ENCODE assay signal across 21 mouse cellular contexts in genomic region chr6:113499346-113499745, GRCm38 (mm10). TPM values are rescaled to one million over a fixed set of nuclear protein-coding genes. Genes with fewer than 3 reads are reported as not detected.
DNase-seq lines count a peak whose midpoint lies in the region; ATAC-seq and TF ChIP-seq lines count a peak whose summit lies in the region.
"Had no signal": no experiment of that assay in that cellular context is flagged by ENCODE, and none has a peak within 500 bp of the region (broad histone marks: within the 10 kb centered on the region; RNA-seq: fewer than 3 reads in every experiment).

No protein-coding gene starts in this region.

- H3K4me3 ChIP-seq in embryonic facial prominence, embryonic 13.5 days: no peak overlapping the region
- no peak overlapping the region for H3K4me3 ChIP-seq in embryonic facial prominence, embryonic 10.5 days
- no peak overlapping the region for H3K4me3 ChIP-seq in spleen, adult 2 months (ENCODE audit: extremely low read depth, insufficient read depth, insufficient read length)
- peak overlapping the region; percentile 52 to 68 for H3K4me3 ChIP-seq in MEL (ENCODE audit: control insufficient read depth in 1 of 2, insufficient read depth in 1 of 2, low read depth in 2 of 2, low read length in 2 of 2)
- H3K4me3 ChIP-seq in hindbrain, postnatal 0 days (ENCODE audit: low read length): no peak overlapping the region
- H3K4me3 ChIP-seq: forebrain, embryonic 13.5 days; forebrain, embryonic 15.5 days had no signal

- H3K27ac ChIP-seq in embryonic facial prominence, embryonic 13.5 days: no peak overlapping the region
- H3K27ac ChIP-seq in embryonic facial prominence, embryonic 10.5 days (replicated peaks): no peak overlapping the region
- H3K27ac ChIP-seq in spleen, adult 2 months (ENCODE audit: insufficient read depth, low read length): peak overlapping the region; percentile 15; the same call in 1 of the 2 replicates
- peak overlapping the region; percentile 73 for H3K27ac ChIP-seq in MEL (ENCODE audit: control insufficient read depth, low read depth, low read length)
- no peak overlapping the region for H3K27ac ChIP-seq in hindbrain, postnatal 0 days
- H3K27ac ChIP-seq: forebrain, embryonic 13.5 days; forebrain, embryonic 15.5 days had no signal

- DNase-seq in embryonic facial prominence, embryonic 10.5 days (ENCODE audit: low spot score): no peak
- DNase-seq in spleen, adult 2 months (ENCODE audit: low read depth in 1 of 2, low spot score in 2 of 2): no peak
- no peak for DNase-seq in spleen, adult 12 weeks (ENCODE audit: low spot score)
- DNase-seq in MEL (ENCODE audit: low read depth, low spot score): peak; percentile 77
- no peak for DNase-seq in hindbrain, postnatal 0 days (ENCODE audit: low spot score)
- DNase-seq in ovary, adult 18-20 months (ENCODE audit: low spot score): no peak
- DNase-seq: adrenal gland, adult 8-10 months; adrenal gland, postnatal 14 days; adrenal gland, postnatal 36 days; cerebellum, adult 11-12 months; cerebellum, adult 2 months; cerebellum, postnatal 10 days; forebrain, postnatal 0 days had no signal

- no peak for ATAC-seq in embryonic facial prominence, embryonic 13.5 days (ENCODE audit: insufficient number of reproducible peaks, insufficient read depth, low FRiP score, low TSS enrichment, low read depth)
- ATAC-seq in hindbrain, postnatal 0 days: no peak
- ATAC-seq: activated CD4-positive, CD25-positive, alpha-beta regulatory T cell, adult 4 months; CD4-positive, CD25-positive, alpha-beta regulatory T cell, adult 4 months; forebrain, embryonic 13.5 days; forebrain, embryonic 15.5 days; forebrain, postnatal 0 days; Patski had no signal

- peaks cover 49% of the 10 kb centered on the region for H3K27me3 ChIP-seq in embryonic facial prominence, embryonic 13.5 days
- peaks cover 75% of the 10 kb centered on the region for H3K27me3 ChIP-seq in embryonic facial prominence, embryonic 10.5 days (replicated peaks; ENCODE audit: low read depth, poor library complexity, severe bottlenecking)
- H3K27me3 ChIP-seq in spleen, adult 2 months (ENCODE audit: control insufficient read depth, insufficient read depth, low read length): no peaks in the 10 kb centered on the region
- H3K27me3 ChIP-seq in MEL (ENCODE audit: control insufficient read depth in 1 of 2, insufficient read depth in 2 of 2, low read length in 2 of 2): no peaks in the 10 kb centered on the region
- no peaks in the 10 kb centered on the region for H3K27me3 ChIP-seq in hindbrain, postnatal 0 days (ENCODE audit: insufficient read depth, low read length)
- H3K27me3 ChIP-seq: CH12.LX; forebrain, embryonic 15.5 days; Patski had no signal

- peaks cover 23% of the 10 kb centered on the region for H3K4me1 ChIP-seq in embryonic facial prominence, embryonic 13.5 days
- H3K4me1 ChIP-seq in embryonic facial prominence, embryonic 10.5 days: peaks cover 27% of the 10 kb centered on the region
- H3K4me1 ChIP-seq in spleen, adult 2 months (ENCODE audit: control insufficient read depth, insufficient read depth, insufficient read length): peaks cover 8% of the 10 kb centered on the region
- peaks cover 2 to 3% of the 10 kb centered on the region in 2 experiments; a peak in 3 of 4 replicates for H3K4me1 ChIP-seq in MEL (ENCODE audit: control insufficient read depth in 1 of 2, insufficient read depth in 2 of 2, low read length in 2 of 2)
- H3K4me1 ChIP-seq in hindbrain, postnatal 0 days (ENCODE audit: insufficient read depth, low read length): 0 out of 2 replicates have a peak, but pooled peaks cover 3% of the 10 kb centered on the region

- WGBS in embryonic facial prominence, embryonic 13.5 days: 70% methylated on average over 6 of the region's 6 CpGs
- 82% methylated on average over 6 of the region's 6 CpGs for WGBS in embryonic facial prominence, embryonic 10.5 days
- 25% methylated on average over 6 of the region's 6 CpGs for WGBS in spleen, adult 2 months
- 83% methylated on average over 6 of the region's 6 CpGs for WGBS in hindbrain, postnatal 0 days

- no peaks in the 10 kb centered on the region for H3K79me2 ChIP-seq in MEL (ENCODE audit: control insufficient read depth, insufficient read depth, low read length, poor library complexity)

- no peaks in the 10 kb centered on the region for H3K9me3 ChIP-seq in embryonic facial prominence, embryonic 13.5 days
- no peaks in the 10 kb centered on the region for H3K9me3 ChIP-seq in embryonic facial prominence, embryonic 10.5 days
- H3K9me3 ChIP-seq in MEL (replicated peaks; ENCODE audit: insufficient read depth, low read length): no peaks in the 10 kb centered on the region
- H3K9me3 ChIP-seq in hindbrain, postnatal 0 days (ENCODE audit: low read length): no peaks in the 10 kb centered on the region
- H3K9me3 ChIP-seq: forebrain, embryonic 13.5 days; forebrain, embryonic 15.5 days had no signal

- TF ChIP-seq POLR2A in spleen, adult 2 months (IDR thresholded peaks at IDR 0.05; ENCODE audit: low read depth, low read length): no peak
- TF ChIP-seq POLR2A in MEL (IDR thresholded peaks at IDR 0.05; ENCODE audit: control insufficient read depth in 1 of 2, insufficient read depth in 1 of 2, low read depth in 1 of 2, low read length in 2 of 2, poor library complexity in 1 of 2): no peak; a peak in 1 of 4 replicates

- no peak for TF ChIP-seq CTCF in spleen, adult 2 months (IDR thresholded peaks at IDR 0.05; ENCODE audit: extremely low read depth, insufficient read depth, insufficient read length, insufficient replicate concordance)
- no peak for TF ChIP-seq CTCF in MEL (IDR thresholded peaks at IDR 0.05 in 2 of 3, conservative IDR thresholded peaks at IDR 0.05 in 1 of 3; ENCODE audit: control insufficient read depth in 1 of 3, insufficient read depth in 1 of 3, low read depth in 2 of 3, low read length in 3 of 3, poor library complexity in 1 of 3, severe bottlenecking in 1 of 3)
- TF ChIP-seq CTCF in hindbrain, postnatal 0 days (IDR thresholded peaks at IDR 0.05; ENCODE audit: low read depth): no peak

- TF ChIP-seq RAD21 in MEL (IDR thresholded peaks at IDR 0.05; ENCODE audit: low read depth, low read length): no peak

- H3K4me2 ChIP-seq in embryonic facial prominence, embryonic 13.5 days: no peak overlapping the region
- H3K4me2 ChIP-seq in hindbrain, postnatal 0 days (ENCODE audit: low read depth, low read length): no peak overlapping the region
- H3K4me2 ChIP-seq: forebrain, embryonic 13.5 days; forebrain, embryonic 15.5 days had no signal

- H3K36me3 ChIP-seq in embryonic facial prominence, embryonic 13.5 days: no peaks in the 10 kb centered on the region
- no peaks in the 10 kb centered on the region for H3K36me3 ChIP-seq in embryonic facial prominence, embryonic 10.5 days (replicated peaks)
- H3K36me3 ChIP-seq in spleen, adult 2 months (ENCODE audit: control insufficient read depth, insufficient read depth, low read length): no peaks in the 10 kb centered on the region
- H3K36me3 ChIP-seq in MEL (ENCODE audit: control insufficient read depth in 1 of 2, insufficient read depth in 2 of 2, low read length in 2 of 2): peaks cover 0 to 6% of the 10 kb centered on the region in 2 experiments; a peak in 2 of 4 replicates
- H3K36me3 ChIP-seq in hindbrain, postnatal 0 days (ENCODE audit: insufficient read depth, low read length): no peaks in the 10 kb centered on the region
- H3K36me3 ChIP-seq: forebrain, embryonic 15.5 days had no signal

- H3K9ac ChIP-seq in embryonic facial prominence, embryonic 13.5 days: 0 out of 2 replicates have a peak overlapping the region, but pooled peaks have one; percentile 32
- peak overlapping the region; percentile 58 for H3K9ac ChIP-seq in MEL (ENCODE audit: control insufficient read depth, low read depth, low read length, poor library complexity, severe bottlenecking)
- no peak overlapping the region for H3K9ac ChIP-seq in hindbrain, postnatal 0 days (replicated peaks; ENCODE audit: low read length)
- H3K9ac ChIP-seq: forebrain, embryonic 13.5 days; forebrain, embryonic 15.5 days; forebrain, postnatal 0 days had no signal

- TF ChIP-seq EP300 in MEL (IDR thresholded peaks at IDR 0.05; ENCODE audit: low read depth in 1 of 2, low read length in 2 of 2): no peak

RNA-seq across cellular contexts. Expression of gene Prrt3, which starts 2.4 kb away (rescaled TPM):
- polyA plus RNA-seq in embryonic facial prominence, embryonic 13.5 days (2015; fragmentation: Nextera tagmentation; extraction: Ambion mirVana): 2.3 and 2.6 TPM in 2 replicates
- polyA plus RNA-seq in embryonic facial prominence, embryonic 10.5 days (2016; fragmentation: Nextera tagmentation; extraction: Ambion mirVana): 2.1 and 2.2 TPM in 2 replicates
- polyA plus RNA-seq in spleen, adult 2 months (2012; rRNA removed): 0.04 TPM in 2 replicates
- 0.08 TPM in 1 of 2 replicates, not detected in the other for total RNA-seq in MEL (2012; rRNA removed)
- under 1 TPM in 1 of 2 experiments, not detected in 1; 0.10 TPM for polyA plus RNA-seq in MEL (2012; ENCODE audit: insufficient read depth in 1 of 2, insufficient read length in 2 of 2, low read depth in 1 of 2, low replicate concordance in 2 of 2, missing spikeins in 1 of 2)
- 40.4 and 41.7 TPM in 2 replicates for total RNA-seq in hindbrain, postnatal 0 days (2014; rRNA removed)
- 15.7 and 15.8 TPM in 2 replicates for polyA plus RNA-seq in hindbrain, postnatal 0 days (2015; fragmentation: Nextera tagmentation; extraction: Ambion mirVana)
- total RNA-seq: CH12.LX had no signal
- polyA plus RNA-seq: CD4-positive, CD25-positive, alpha-beta regulatory T cell, adult 4 months; G1E had no signal

RNA-seq across cellular contexts. Expression of gene Creld1, which starts 16.2 kb away (rescaled TPM):
- 13.9 and 14.6 TPM in 2 replicates for polyA plus RNA-seq in embryonic facial prominence, embryonic 13.5 days (2015; fragmentation: Nextera tagmentation; extraction: Ambion mirVana)
- polyA plus RNA-seq in embryonic facial prominence, embryonic 10.5 days (2016; fragmentation: Nextera tagmentation; extraction: Ambion mirVana): 23.5 and 27.2 TPM in 2 replicates
- polyA plus RNA-seq in spleen, adult 2 months (2012; rRNA removed): 7.8 and 8.4 TPM in 2 replicates
- 4.1 and 5.9 TPM in 2 replicates for total RNA-seq in MEL (2012; rRNA removed)
- 10 to 100 TPM in 1 of 2 experiments, not detected in 1; 26.7 TPM for polyA plus RNA-seq in MEL (2012; ENCODE audit: insufficient read depth in 1 of 2, insufficient read length in 2 of 2, low read depth in 1 of 2, low replicate concordance in 2 of 2, missing spikeins in 1 of 2)
- 41.6 and 51.1 TPM in 2 replicates for total RNA-seq in hindbrain, postnatal 0 days (2014; rRNA removed)
- polyA plus RNA-seq in hindbrain, postnatal 0 days (2015; fragmentation: Nextera tagmentation; extraction: Ambion mirVana): 60.2 and 65.0 TPM in 2 replicates

RNA-seq across cellular contexts. Expression of gene Il17rc, which starts 28.1 kb away (rescaled TPM):
- polyA plus RNA-seq in embryonic facial prominence, embryonic 13.5 days (2015; fragmentation: Nextera tagmentation; extraction: Ambion mirVana): 7.0 and 7.9 TPM in 2 replicates
- 2.4 and 2.5 TPM in 2 replicates for polyA plus RNA-seq in embryonic facial prominence, embryonic 10.5 days (2016; fragmentation: Nextera tagmentation; extraction: Ambion mirVana)
- polyA plus RNA-seq in spleen, adult 2 months (2012; rRNA removed): 10.9 and 12.4 TPM in 2 replicates
- 0.52 and 1.2 TPM in 2 replicates for total RNA-seq in MEL (2012; rRNA removed)
- 1 to 10 TPM in 1 of 2 experiments, not detected in 1; 1.8 TPM for polyA plus RNA-seq in MEL (2012; ENCODE audit: insufficient read depth in 1 of 2, insufficient read length in 2 of 2, low read depth in 1 of 2, low replicate concordance in 2 of 2, missing spikeins in 1 of 2)
- 7.3 and 9.0 TPM in 2 replicates for total RNA-seq in hindbrain, postnatal 0 days (2014; rRNA removed)
- polyA plus RNA-seq in hindbrain, postnatal 0 days (2015; fragmentation: Nextera tagmentation; extraction: Ambion mirVana): 5.2 and 7.0 TPM in 2 replicates
- total RNA-seq: CH12.LX, G1E had no signal
- polyA plus RNA-seq: activated CD4-positive, CD25-positive, alpha-beta regulatory T cell, adult 4 months; CD4-positive, CD25-positive, alpha-beta regulatory T cell, adult 4 months had no signal

RNA-seq across cellular contexts. Expression of gene Emc3, which starts 32.1 kb away (rescaled TPM):
- 95.2 and 96.1 TPM in 2 replicates for polyA plus RNA-seq in embryonic facial prominence, embryonic 13.5 days (2015; fragmentation: Nextera tagmentation; extraction: Ambion mirVana)
- polyA plus RNA-seq in embryonic facial prominence, embryonic 10.5 days (2016; fragmentation: Nextera tagmentation; extraction: Ambion mirVana): 67.0 and 74.3 TPM in 2 replicates
- 18.2 and 20.0 TPM in 2 replicates for polyA plus RNA-seq in spleen, adult 2 months (2012; rRNA removed)
- total RNA-seq in MEL (2012; rRNA removed): 56.7 and 73.1 TPM in 2 replicates
- 100 to 1,000 TPM in 1 of 2 experiments, 10 to 100 TPM in 1; 62.3 to 172 TPM for polyA plus RNA-seq in MEL (2012; ENCODE audit: insufficient read depth in 1 of 2, insufficient read length in 2 of 2, low read depth in 1 of 2, low replicate concordance in 2 of 2, missing spikeins in 1 of 2)
- 81.0 and 86.8 TPM in 2 replicates for total RNA-seq in hindbrain, postnatal 0 days (2014; rRNA removed)
- 120 and 124 TPM in 2 replicates for polyA plus RNA-seq in hindbrain, postnatal 0 days (2015; fragmentation: Nextera tagmentation; extraction: Ambion mirVana)

RNA-seq across cellular contexts. Expression of gene Fancd2, which starts 32.1 kb away (rescaled TPM):
- polyA plus RNA-seq in embryonic facial prominence, embryonic 13.5 days (2015; fragmentation: Nextera tagmentation; extraction: Ambion mirVana): 13.6 and 14.4 TPM in 2 replicates
- 19.7 and 21.4 TPM in 2 replicates for polyA plus RNA-seq in embryonic facial prominence, embryonic 10.5 days (2016; fragmentation: Nextera tagmentation; extraction: Ambion mirVana)
- polyA plus RNA-seq in spleen, adult 2 months (2012; rRNA removed): 2.3 and 2.8 TPM in 2 replicates
- 14.0 and 14.1 TPM in 2 replicates for total RNA-seq in MEL (2012; rRNA removed)
- polyA plus RNA-seq in MEL (2012; ENCODE audit: insufficient read depth in 1 of 2, insufficient read length in 2 of 2, low read depth in 1 of 2, low replicate concordance in 2 of 2, missing spikeins in 1 of 2): 10 to 100 TPM; 18.5 to 35.0 TPM
- total RNA-seq in hindbrain, postnatal 0 days (2014; rRNA removed): 3.8 and 4.5 TPM in 2 replicates
- 2.1 and 2.7 TPM in 2 replicates for polyA plus RNA-seq in hindbrain, postnatal 0 days (2015; fragmentation: Nextera tagmentation; extraction: Ambion mirVana)

Comparison
In these comparisons a context has a peak if more than half of its experiments do, and no peak if none do; other contexts are left out.
1. H3K27ac ChIP-seq: peak in spleen, adult 2 months (single experiment) and MEL (single experiment); none in embryonic facial prominence, embryonic 13.5 days (single experiment), embryonic facial prominence, embryonic 10.5 days (single experiment) and hindbrain, postnatal 0 days (single experiment).
2. H3K4me3 ChIP-seq: peak in MEL (2 of 2); none in embryonic facial prominence, embryonic 13.5 days (single experiment), embryonic facial prominence, embryonic 10.5 days (single experiment), spleen, adult 2 months (single experiment) and hindbrain, postnatal 0 days (single experiment).